11 mouse cellular contexts compared by ENCODE assay signal in the genomic region with DNA sequence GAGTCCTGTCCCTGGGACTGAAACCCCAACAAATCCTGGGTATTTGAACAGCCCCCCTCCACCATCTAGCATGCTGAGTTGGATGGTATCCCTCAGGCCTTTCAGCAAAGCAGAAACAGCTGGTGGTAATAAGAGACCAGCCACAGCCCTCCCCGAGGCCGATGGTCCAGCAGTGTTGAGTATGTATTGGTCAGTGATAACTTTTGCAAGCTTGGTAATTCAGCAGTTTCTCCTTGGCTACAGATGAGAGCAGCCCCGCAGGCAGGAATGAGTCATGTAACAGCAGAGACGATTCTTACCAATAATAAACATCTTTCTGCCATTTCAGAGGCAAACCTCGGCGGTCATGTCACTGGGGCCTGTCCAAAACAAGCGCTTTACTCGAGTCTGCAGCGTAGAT. TPM values are rescaled to one million over a fixed set of nuclear protein-coding genes. Genes with fewer than 3 reads are reported as not detected.
A peak's percentile ranks its signal among the peaks of the same experiment; 100 is the strongest.
DNase-seq lines count a peak whose midpoint lies in the region; ATAC-seq and TF ChIP-seq lines count a peak whose summit lies in the region.
"Had no signal": no experiment of that assay in that cellular context is flagged by ENCODE, and none has a peak within 500 bp of the region (broad histone marks: within the 10 kb centered on the region; RNA-seq: fewer than 3 reads in every experiment).

No protein-coding gene starts in this region.

- no peak overlapping the region for H3K9ac ChIP-seq in midbrain, embryonic 13.5 days (replicated peaks)
- H3K9ac ChIP-seq in midbrain, embryonic 11.5 days (ENCODE audit: low read length), result no peak overlapping the region
- H3K9ac ChIP-seq: lung, embryonic 15.5 days had no signal

- no peak for TF ChIP-seq POLR2A in embryonic fibroblast, embryonic 13.5 days (IDR thresholded peaks at IDR 0.05; ENCODE audit: low read depth, low read length)
- no peak for TF ChIP-seq POLR2A in olfactory bulb, adult 2 months (IDR thresholded peaks at IDR 0.05; ENCODE audit: insufficient read depth, low read depth, low read length)

- no peak for ATAC-seq in midbrain, embryonic 13.5 days
- ATAC-seq in midbrain, embryonic 11.5 days (ENCODE audit: low FRiP score), result no peak

- no peak for TF ChIP-seq CTCF in embryonic fibroblast, embryonic 13.5 days (IDR thresholded peaks at IDR 0.05; ENCODE audit: borderline replicate concordance, insufficient read depth, low read length)
- TF ChIP-seq CTCF in olfactory bulb, adult 2 months (IDR thresholded peaks at IDR 0.05; ENCODE audit: insufficient read depth, low read depth, low read length), result no peak

- H3K9me3 ChIP-seq in midbrain, embryonic 13.5 days, result no peaks in the 10 kb centered on the region
- no peaks in the 10 kb centered on the region for H3K9me3 ChIP-seq in midbrain, embryonic 11.5 days (ENCODE audit: control insufficient read depth, low read length)
- H3K9me3 ChIP-seq: lung, embryonic 15.5 days had no signal

- peak overlapping the region; percentile 14; the same call in 1 of the 2 replicates for H3K27ac ChIP-seq in midbrain, embryonic 13.5 days
- H3K27ac ChIP-seq in midbrain, embryonic 11.5 days (ENCODE audit: low read depth, low read length), result no peak overlapping the region
- peak overlapping the region; percentile 80 for H3K27ac ChIP-seq in embryonic fibroblast, embryonic 13.5 days (ENCODE audit: insufficient read depth, low read length)
- H3K27ac ChIP-seq in olfactory bulb, adult 2 months (ENCODE audit: insufficient read depth, low read depth, low read length), result peak overlapping the region; percentile 29
- H3K27ac ChIP-seq: lung, embryonic 15.5 days had no signal

- H3K4me1 ChIP-seq in midbrain, embryonic 13.5 days (replicated peaks), result peaks cover 26% of the 10 kb centered on the region; the same call in 1 of the 2 replicates
- peaks cover 6% of the 10 kb centered on the region; the same call in 1 of the 2 replicates for H3K4me1 ChIP-seq in midbrain, embryonic 11.5 days (ENCODE audit: control insufficient read depth, insufficient read depth, low read length)
- H3K4me1 ChIP-seq in embryonic fibroblast, embryonic 13.5 days (ENCODE audit: control insufficient read depth, insufficient read depth, low read length), result peaks cover 50% of the 10 kb centered on the region
- peaks cover 57% of the 10 kb centered on the region for H3K4me1 ChIP-seq in olfactory bulb, adult 2 months (ENCODE audit: control insufficient read depth, insufficient read depth, low read length)

- H3K27me3 ChIP-seq in midbrain, embryonic 13.5 days, result no peaks in the 10 kb centered on the region
- H3K27me3 ChIP-seq in midbrain, embryonic 11.5 days (ENCODE audit: control insufficient read depth, insufficient read depth, low read length), result no peaks in the 10 kb centered on the region
- H3K27me3 ChIP-seq: lung, embryonic 15.5 days had no signal

- peak; percentile 27 to 35 for DNase-seq in cerebellum, adult 18-20 months
- no peak for DNase-seq in cerebellum, postnatal 25 days
- DNase-seq in midbrain, embryonic 11.5 days (ENCODE audit: low spot score, missing footprints), result no peak
- DNase-seq in retina, embryonic 14.5 days (ENCODE audit: low spot score), result no peak
- DNase-seq in urinary bladder, adult 2 months (ENCODE audit: low spot score), result no peak
- DNase-seq: cerebellum, postnatal 10 days; layer of hippocampus, adult 9-11 months had no signal

- 0 out of 2 replicates have a peak, but pooled peaks cover 3% of the 10 kb centered on the region for H3K36me3 ChIP-seq in midbrain, embryonic 13.5 days
- no peaks in the 10 kb centered on the region for H3K36me3 ChIP-seq in midbrain, embryonic 11.5 days (ENCODE audit: control insufficient read depth, insufficient read depth, low read length)

- no peak overlapping the region for H3K4me2 ChIP-seq in midbrain, embryonic 13.5 days (replicated peaks)
- H3K4me2 ChIP-seq in midbrain, embryonic 11.5 days, result no peak overlapping the region
- H3K4me2 ChIP-seq: lung, embryonic 15.5 days had no signal

- whole genome bisulfite sequencing in midbrain, embryonic 13.5 days, result 85% methylated on average over 9 of the region's 9 CpGs
- 84% methylated on average over 9 of the region's 9 CpGs for WGBS in midbrain, embryonic 11.5 days
- 17% methylated on average over 9 of the region's 9 CpGs for WGBS in olfactory bulb, adult 2 months

- no peak overlapping the region for H3K4me3 ChIP-seq in midbrain, embryonic 13.5 days (replicated peaks)
- no peak overlapping the region for H3K4me3 ChIP-seq in midbrain, embryonic 11.5 days (ENCODE audit: low read depth, low read length)
- H3K4me3 ChIP-seq in embryonic fibroblast, embryonic 13.5 days (ENCODE audit: insufficient read depth, low read length), result no peak overlapping the region
- H3K4me3 ChIP-seq in olfactory bulb, adult 2 months (ENCODE audit: insufficient read depth, low read depth, low read length), result no peak overlapping the region
- H3K4me3 ChIP-seq: lung, embryonic 15.5 days had no signal

RNA-seq across cellular contexts. Expression of a gene that starts 23.9 kb away (rescaled TPM):
- polyA plus RNA-seq in midbrain, embryonic 13.5 days (2015; fragmentation: Nextera tagmentation; extraction: Ambion mirVana), result 321 and 324 TPM in 2 replicates
- 244 and 249 TPM in 2 replicates for polyA plus RNA-seq in midbrain, embryonic 11.5 days (2014; fragmentation: Nextera tagmentation; extraction: Ambion mirVana)
- 355 and 440 TPM in 2 replicates for polyA plus RNA-seq in embryonic fibroblast, embryonic 13.5 days (2011; ENCODE audit: insufficient read length, low read depth, missing spikeins)
- 218 and 336 TPM in 2 replicates for polyA plus RNA-seq in olfactory bulb, adult 2 months (2012; ENCODE audit: insufficient read depth, insufficient read length, low replicate concordance, missing spikeins)
- polyA plus RNA-seq in urinary bladder, adult 2 months (2012; rRNA removed), result 297 and 375 TPM in 2 replicates

Comparison
In these comparisons a context has a peak if more than half of its experiments do, and no peak if none do; other contexts are left out.
1. DNase-seq: peak in cerebellum, adult 18-20 months (2 of 2); none in cerebellum, postnatal 25 days (0 of 2), midbrain, embryonic 11.5 days (single experiment), retina, embryonic 14.5 days (single experiment) and urinary bladder, adult 2 months (single experiment).